Mouse (Mus musculus): ENCODE results near the gene Tshz2.

DNA sequence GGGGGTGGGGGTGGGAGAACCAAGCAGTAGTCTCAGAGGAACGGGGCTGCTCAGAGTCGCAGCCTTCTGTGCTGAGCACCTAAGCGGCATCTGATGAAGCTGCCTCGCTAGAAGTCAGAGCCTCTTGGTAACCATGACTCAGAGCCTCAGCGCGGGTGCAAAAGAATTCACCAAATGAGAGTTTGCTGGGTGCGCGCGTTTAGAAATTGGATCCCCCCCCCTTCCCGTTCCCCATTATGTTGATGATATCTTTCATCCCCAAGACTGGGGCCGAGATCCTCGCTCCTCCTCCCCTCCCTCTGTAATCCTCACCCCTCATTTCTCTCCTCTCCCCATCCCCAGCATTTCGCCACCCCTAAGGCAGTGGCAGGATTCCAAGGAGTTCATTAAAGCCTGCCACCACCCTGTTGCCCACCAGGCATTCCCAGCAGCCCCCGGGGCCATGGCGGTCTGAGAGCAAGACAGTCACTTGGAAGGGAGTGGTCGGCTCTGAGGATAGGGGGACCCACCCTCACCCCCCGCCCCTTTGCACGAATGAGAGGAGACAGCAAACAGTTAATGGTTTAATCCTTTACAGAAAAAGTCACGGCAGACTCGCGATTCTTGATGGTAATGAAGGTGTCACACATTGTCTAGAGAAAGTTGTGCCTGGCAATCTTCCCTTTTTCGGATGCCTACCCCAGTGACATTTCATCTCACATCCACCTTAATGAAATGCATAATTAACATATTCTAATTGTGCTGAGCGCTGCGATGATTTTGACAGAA lies 328.8 kb downstream of the Tshz2 start:
- no peak for TF ChIP-seq POLR2A (IDR thresholded peaks at IDR 0.05; ENCODE audit: low read depth, low read length)
- no peak for TF ChIP-seq CTCF (IDR thresholded peaks at IDR 0.05; ENCODE audit: extremely low read depth, insufficient read depth, insufficient read length, insufficient replicate concordance)

Measured in spleen, adult 2 months (tissue).